Mouse (Mus musculus): Measurements from ENCODE around the gene Adat2.

Gene Adat2

GRCm38 (mm10) chr10:13552646-13553497 lies at the start of gene Adat2, which contains the start of gene Pex3:
Gene Adat2 (plus strand): TSS chr10:13552894.
Gene Pex3 (minus strand): TSS chr10:13553142.
- peak; percentile 69 for DNase-seq (ENCODE audit: low read depth)

GRCm38 (mm10) chr10:13521857-13522256 lies 30.8 kb upstream of the Adat2 start:
- no peak for DNase-seq (ENCODE audit: low read depth)

GRCm38 (mm10) chr10:13528155-13528554 lies 24.5 kb upstream of the Adat2 start:
- no peak for DNase-seq (ENCODE audit: low read depth)

GRCm38 (mm10) chr10:13534751-13535150 lies 17.9 kb upstream of the Adat2 start:
- DNase-seq (ENCODE audit: low read depth), result no peak

GRCm38 (mm10) chr10:13536706-13537105 lies 16.0 kb upstream of the Adat2 start:
- no peak for DNase-seq (ENCODE audit: low read depth)

- no peak for DNase-seq (ENCODE audit: low read depth)
These were observed 12.8 kb upstream of the Adat2 start for GRCm38 (mm10) chr10:13539769-13540333.

GRCm38 (mm10) chr10:13541721-13542120 lies 11.0 kb upstream of the Adat2 start:
- no peak for DNase-seq (ENCODE audit: low read depth)

GRCm38 (mm10) chr10:13553498-13553985 lies 848 bp downstream of the Adat2 start:
- no peak for DNase-seq (ENCODE audit: low read depth)

- no peak for DNase-seq (ENCODE audit: low read depth)
These were observed 1.6 kb downstream of the Adat2 start for GRCm38 (mm10) chr10:13554316-13554715.

GRCm38 (mm10) chr10:13560014-13560674 lies 7.5 kb downstream of the Adat2 start:
- DNase-seq (ENCODE audit: low read depth), result no peak

- no peak for DNase-seq (ENCODE audit: low read depth)
These were observed 11.8 kb downstream of the Adat2 start for GRCm38 (mm10) chr10:13564364-13565079.

- no peak for DNase-seq (ENCODE audit: low read depth)
These were observed 12.4 kb downstream of the Adat2 start for GRCm38 (mm10) chr10:13565080-13565448.

- no peak for DNase-seq (ENCODE audit: low read depth)
These were observed 13.7 kb downstream of the Adat2 start for GRCm38 (mm10) chr10:13566393-13566792.

- no peak for DNase-seq (ENCODE audit: low read depth)
These were observed 17.1 kb downstream of the Adat2 start for GRCm38 (mm10) chr10:13569818-13570217.

GRCm38 (mm10) chr10:13570697-13571538 lies 18.2 kb downstream of the Adat2 start:
- DNase-seq (ENCODE audit: low read depth), result no peak

GRCm38 (mm10) chr10:13572003-13572402 lies 19.3 kb downstream of the Adat2 start:
- no peak for DNase-seq (ENCODE audit: low read depth)

- DNase-seq (ENCODE audit: low read depth), result no peak
These were observed 19.7 kb downstream of the Adat2 start for GRCm38 (mm10) chr10:13572410-13572809.

GRCm38 (mm10) chr10:13577123-13577522 lies 24.4 kb downstream of the Adat2 start:
- DNase-seq (ENCODE audit: low read depth), result no peak

GRCm38 (mm10) chr10:13587914-13588313 lies 35.2 kb downstream of the Adat2 start:
- no peak for DNase-seq (ENCODE audit: low read depth)

- no peak for DNase-seq (ENCODE audit: low read depth)
These were observed 39.5 kb downstream of the Adat2 start for GRCm38 (mm10) chr10:13592196-13592595.

- no peak for DNase-seq (ENCODE audit: low read depth)
These were observed 40.8 kb downstream of the Adat2 start for GRCm38 (mm10) chr10:13593529-13593928.
